In genomic region chr8:37063764-37064331, GRCm38 (mm10) we compare ENCODE assay signal across 8 mouse cellular contexts.
DNase-seq lines count a peak whose midpoint lies in the region; ATAC-seq lines count a peak whose summit lies in the region.

No protein-coding gene starts in this region.

- 22% methylated on average over 12 of the region's 12 CpGs for WGBS in forebrain, embryonic 12.5 days
- WGBS in hindbrain, embryonic 10.5 days, result 23% methylated on average over 12 of the region's 12 CpGs
- WGBS in lung, embryonic 15.5 days, result 13% methylated on average over 12 of the region's 12 CpGs

- no peak overlapping the region for H3K27ac ChIP-seq in forebrain, embryonic 12.5 days
- H3K27ac ChIP-seq in hindbrain, embryonic 10.5 days, result no peak overlapping the region
- no peak overlapping the region for H3K27ac ChIP-seq in lung, embryonic 15.5 days

- H3K36me3 ChIP-seq in forebrain, embryonic 12.5 days (replicated peaks), result no peaks in the 10 kb centered on the region
- H3K36me3 ChIP-seq in hindbrain, embryonic 10.5 days, result no peaks in the 10 kb centered on the region
- no peaks in the 10 kb centered on the region for H3K36me3 ChIP-seq in lung, embryonic 15.5 days

- H3K4me1 ChIP-seq in forebrain, embryonic 12.5 days, result no peaks in the 10 kb centered on the region
- H3K4me1 ChIP-seq in hindbrain, embryonic 10.5 days (replicated peaks), result no peaks in the 10 kb centered on the region
- peaks cover 11% of the 10 kb centered on the region for H3K4me1 ChIP-seq in lung, embryonic 15.5 days

- no peaks in the 10 kb centered on the region for H3K27me3 ChIP-seq in forebrain, embryonic 12.5 days
- H3K27me3 ChIP-seq in hindbrain, embryonic 10.5 days (ENCODE audit: insufficient read depth, poor library complexity, severe bottlenecking), result no peaks in the 10 kb centered on the region
- no peaks in the 10 kb centered on the region for H3K27me3 ChIP-seq in lung, embryonic 15.5 days

- peak; percentile 74 for ATAC-seq in forebrain, embryonic 12.5 days (ENCODE audit: low FRiP score)
- peak; percentile 65; the same call in 1 of the 2 replicates for ATAC-seq in lung, embryonic 15.5 days (ENCODE audit: borderline replicate concordance, extremely low read depth, low FRiP score, low TSS enrichment)

- H3K9ac ChIP-seq in forebrain, embryonic 12.5 days, result no peak overlapping the region
- H3K9ac ChIP-seq in lung, embryonic 15.5 days, result no peak overlapping the region

- H3K9me3 ChIP-seq in forebrain, embryonic 12.5 days, result no peaks in the 10 kb centered on the region
- H3K9me3 ChIP-seq in hindbrain, embryonic 10.5 days, result no peaks in the 10 kb centered on the region
- no peaks in the 10 kb centered on the region for H3K9me3 ChIP-seq in lung, embryonic 15.5 days

- H3K4me2 ChIP-seq in forebrain, embryonic 12.5 days, result no peak overlapping the region
- H3K4me2 ChIP-seq in lung, embryonic 15.5 days, result no peak overlapping the region

- peak; percentile 9 for DNase-seq in MEL-GATA-1-ER (ENCODE audit: extremely low read depth, low read depth)
- peak; percentile 4 for DNase-seq in c-Kit-negative CD71-positive TER-119-positive erythroid progenitor cells, embryonic 14.5 days (ENCODE audit: low read depth, low spot score)
- peak; percentile 68 for DNase-seq in hindbrain, embryonic 10.5 days (ENCODE audit: low spot score)
- DNase-seq in layer of hippocampus, adult 11-12 months (ENCODE audit: low spot score), result peak; percentile 83
- DNase-seq in ovary, postnatal 36 days (ENCODE audit: low spot score), result peak; percentile 47
- DNase-seq in urinary bladder, postnatal 25 days (ENCODE audit: low spot score), result peak; percentile 83

- H3K4me3 ChIP-seq in forebrain, embryonic 12.5 days (replicated peaks), result no peak overlapping the region
- H3K4me3 ChIP-seq in hindbrain, embryonic 10.5 days, result no peak overlapping the region
- H3K4me3 ChIP-seq in lung, embryonic 15.5 days, result no peak overlapping the region

Comparison
In these comparisons a context has a peak if more than half of its experiments do, and no peak if none do; other contexts are left out.
1. DNase-seq: peak in every context shown above with its lines; median percentile 83 in layer of hippocampus, adult 11-12 months; 83 in urinary bladder, postnatal 25 days; 68 in hindbrain, embryonic 10.5 days; 47 in ovary, postnatal 36 days; 9 in MEL-GATA-1-ER; 4 in c-Kit-negative CD71-positive TER-119-positive erythroid progenitor cells, embryonic 14.5 days.